Mouse (Mus musculus) midbrain, postnatal 0 days (tissue): ENCODE measurements at regions not wholly inside any gene's neighbourhood (a gene's known extent, or its start where the extent isn't known, plus 50 kb on each side); places are given as distances from the start of the nearest gene placed in this dataset.

Experiments used
- ATAC-seq: fragments of 200-750 bp; cut with Nextera tagmentation; 2 replicates; pipeline ENCODE4 v1.8.0; 2017; ENCODE audit warnings: moderate number of reproducible peaks, mild to moderate bottlenecking, moderate TSS enrichment, moderate library complexity; ENCODE audit not compliant: low FRiP score
- DNase-seq: peaks from one replicate; pipeline ENCODE4 v3.0.0-alpha.2; 2015; ENCODE audit warnings: low spot score
- H3K27ac ChIP-seq: fragments of 300-500 bp; sonication (generic); 2 replicates; pipeline ENCODE4 v1.5.1; 2014; ENCODE audit warnings: low read depth, mild to moderate bottlenecking, low read length, mixed read lengths
- H3K27me3 ChIP-seq: fragments of 300-500 bp; sonication (generic); 2 replicates; pipeline ENCODE4 v1.6.1; 2014; ENCODE audit warnings: low read length, control low read depth, mixed read lengths; ENCODE audit not compliant: insufficient read depth
- H3K36me3 ChIP-seq: fragments of 300-500 bp; sonication (generic); 2 replicates; pipeline ENCODE4 v1.6.1; 2014; ENCODE audit warnings: low read length, control low read depth, mixed read lengths; ENCODE audit not compliant: insufficient read depth
- H3K4me1 ChIP-seq: fragments of 300-500 bp; sonication (generic); 2 replicates; pipeline ENCODE4 v1.6.1; 2014; ENCODE audit warnings: mild to moderate bottlenecking, control low read depth, antibody characterized with exemption, low read length, mixed read lengths; ENCODE audit not compliant: insufficient read depth
- H3K4me2 ChIP-seq: fragments of 300-500 bp; sonication (generic); 2 replicates; pipeline ENCODE4 v1.6.1; 2014; ENCODE audit warnings: low read depth, mild to moderate bottlenecking, low read length, mixed read lengths; ENCODE audit not compliant: poor library complexity, severe bottlenecking
- H3K4me3 ChIP-seq: fragments of 300-500 bp; sonication (generic); 2 replicates; pipeline ENCODE4 v1.5.1; 2014; ENCODE audit warnings: low read depth, mild to moderate bottlenecking, low read length, moderate library complexity
- H3K9ac ChIP-seq: fragments of 300-500 bp; sonication (generic); replicated peaks from 2 replicates; pipeline ENCODE4 v1.6.1; 2014; ENCODE audit warnings: mild to moderate bottlenecking, low read length, moderate library complexity, mixed read lengths; ENCODE audit not compliant: poor library complexity, severe bottlenecking
- H3K9me3 ChIP-seq: fragments of 300-500 bp; sonication (generic); 2 replicates; pipeline ENCODE4 v1.6.1; 2016; ENCODE audit warnings: low read length, control low read depth
- CTCF ChIP-seq: IDR thresholded peaks from 2 replicates; pipeline ENCODE4 v1.5.1; 2016; ENCODE audit warnings: antibody characterized with exemption, mild to moderate bottlenecking
- WGBS: fragments of 180-500 bp; shearing (Covaris S2); extraction: QIAGEN DNeasy Blood & Tissue Kit; methylation state at CpG from one replicate; pipeline ENCODE4 v1.1.7; 2014; 5-methylcytosine and 5-hydroxymethylcytosine counted together

DNA sequence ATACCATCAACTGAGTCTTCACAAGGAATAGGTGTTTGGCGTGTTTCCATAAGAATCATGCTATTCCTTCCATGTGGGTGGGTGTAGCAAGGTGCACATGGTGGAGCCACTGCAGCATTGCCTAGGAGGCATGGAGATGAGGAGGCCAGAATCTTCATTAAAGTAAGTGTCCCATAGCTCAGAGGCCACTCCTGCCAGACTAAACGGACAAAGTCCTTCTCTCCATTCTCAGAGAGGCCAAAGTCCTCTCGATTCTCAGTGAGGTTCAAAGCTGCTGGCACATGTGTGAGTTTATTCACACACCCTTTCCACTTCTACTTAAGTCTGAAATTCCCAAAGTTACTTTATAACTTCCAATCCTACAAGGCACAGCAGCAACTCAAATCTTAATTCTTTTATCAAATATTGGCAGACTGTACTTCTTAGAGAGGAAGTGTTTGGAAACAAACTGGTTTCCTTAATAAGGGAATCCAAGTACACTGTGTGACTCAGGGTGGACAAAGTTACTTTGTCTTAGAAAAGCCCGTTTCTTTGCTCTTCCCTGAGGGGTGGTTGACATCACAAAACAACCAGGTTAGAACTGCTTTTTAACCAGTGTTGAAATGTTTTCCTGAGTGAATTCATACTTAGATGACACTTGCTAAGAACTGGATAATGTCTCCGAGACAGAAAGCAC, 69.2 kb upstream of the Thbs1 start:
- H3K27ac ChIP-seq: no peak overlapping the region
- ATAC-seq (no peak), DNase-seq (no peak)
- no peaks in the 10 kb centered on the region for H3K27me3 ChIP-seq
- TF ChIP-seq CTCF: no peak
- H3K36me3 ChIP-seq: no peaks in the 10 kb centered on the region
- H3K9ac ChIP-seq: no peak overlapping the region
- WGBS: 82% methylated on average over 5 of the region's 5 CpGs
- H3K4me1 ChIP-seq: no peaks in the 10 kb centered on the region
- no peak overlapping the region for H3K4me3 ChIP-seq
- H3K4me2 ChIP-seq: no peak overlapping the region
- no peaks in the 10 kb centered on the region for H3K9me3 ChIP-seq

DNA sequence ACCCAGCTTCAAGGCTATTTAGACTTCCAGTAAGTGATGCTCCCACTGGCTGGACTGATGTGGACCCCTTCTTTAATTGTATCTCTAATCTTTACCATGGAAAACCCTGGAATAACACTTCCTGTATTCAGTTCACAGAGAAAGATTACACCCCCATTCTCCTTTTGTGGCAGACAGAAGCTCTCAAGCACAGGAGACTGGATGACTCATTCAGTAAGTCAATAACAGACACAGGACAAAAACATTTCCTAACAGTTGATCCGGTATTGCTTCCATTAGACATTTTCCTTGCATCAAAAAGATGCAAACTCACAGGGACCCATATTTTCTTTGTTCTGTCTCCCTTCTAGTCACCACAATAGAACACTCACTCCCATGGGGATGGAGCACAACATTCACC, 67.0 kb upstream of the Thbs1 start:
- 82% methylated on average over 1 of the region's 1 CpGs for WGBS
- Histone ChIP-seq H3K9ac (no peak overlapping the region), H3K9me3 (no peaks in the 10 kb centered on the region), H3K27ac (no peak overlapping the region), H3K36me3 (no peaks in the 10 kb centered on the region), H3K4me2 (no peak overlapping the region), H3K4me3 (no peak overlapping the region), H3K4me1 (no peaks in the 10 kb centered on the region), H3K27me3 (no peaks in the 10 kb centered on the region)
- no peak for ATAC-seq
- no peak for TF ChIP-seq CTCF
- no peak for DNase-seq

DNA sequence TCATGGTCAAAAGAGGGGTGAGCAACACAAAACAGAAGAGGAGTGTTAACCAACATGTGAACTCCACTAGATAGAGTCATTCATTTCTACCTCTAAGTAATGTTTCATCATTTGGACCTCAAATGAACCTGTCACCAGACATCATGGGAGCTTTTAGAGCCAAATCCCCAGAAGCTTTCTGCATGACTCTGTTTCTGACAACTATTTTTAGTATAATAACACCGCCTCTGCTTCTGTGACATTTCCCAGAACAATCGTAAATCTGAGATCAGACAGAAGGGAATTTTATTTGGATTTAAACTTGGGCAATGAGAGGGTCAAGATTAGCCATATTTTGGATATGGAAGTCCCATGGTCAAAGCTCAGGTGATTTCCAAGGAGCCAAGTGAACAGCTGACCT, 61.4 kb upstream of the Thbs1 start:
- no peak overlapping the region for H3K9ac ChIP-seq
- no peak for ATAC-seq
- no peaks in the 10 kb centered on the region for H3K36me3 ChIP-seq
- H3K27me3 ChIP-seq: no peaks in the 10 kb centered on the region
- 84% methylated on average over 2 of the region's 2 CpGs for WGBS
- no peaks in the 10 kb centered on the region for H3K4me1 ChIP-seq
- no peaks in the 10 kb centered on the region for H3K9me3 ChIP-seq
- no peak overlapping the region for H3K4me3 ChIP-seq
- no peak for TF ChIP-seq CTCF
- no peak overlapping the region for H3K27ac ChIP-seq
- DNase-seq: no peak
- H3K4me2 ChIP-seq: no peak overlapping the region

GRCm38 (mm10) chr2:118051610-118052009, 60.1 kb upstream of the Thbs1 start:
- ATAC-seq: no peak
- 94% methylated on average over 3 of the region's 3 CpGs for WGBS
- no peak overlapping the region for H3K27ac ChIP-seq
- H3K4me2 ChIP-seq: no peak overlapping the region
- no peaks in the 10 kb centered on the region for H3K36me3 ChIP-seq
- no peak for DNase-seq
- no peaks in the 10 kb centered on the region for H3K9me3 ChIP-seq
- no peak overlapping the region for H3K4me3 ChIP-seq
- H3K4me1 ChIP-seq: no peaks in the 10 kb centered on the region
- no peaks in the 10 kb centered on the region for H3K27me3 ChIP-seq
- no peak for TF ChIP-seq CTCF
- no peak overlapping the region for H3K9ac ChIP-seq

- Histone ChIP-seq H3K9ac (no peak overlapping the region), H3K27ac (no peak overlapping the region), H3K9me3 (no peaks in the 10 kb centered on the region), H3K27me3 (no peaks in the 10 kb centered on the region), H3K4me1 (no peaks in the 10 kb centered on the region), H3K4me2 (no peak overlapping the region), H3K36me3 (no peaks in the 10 kb centered on the region), H3K4me3 (no peak overlapping the region)
- DNase-seq (no peak), ATAC-seq (no peak)
- TF ChIP-seq CTCF: no peak
- WGBS: 94% methylated on average over 4 of the region's 4 CpGs
These were observed 58.2 kb upstream of the Thbs1 start for GRCm38 (mm10) chr2:118053512-118053911.

DNA sequence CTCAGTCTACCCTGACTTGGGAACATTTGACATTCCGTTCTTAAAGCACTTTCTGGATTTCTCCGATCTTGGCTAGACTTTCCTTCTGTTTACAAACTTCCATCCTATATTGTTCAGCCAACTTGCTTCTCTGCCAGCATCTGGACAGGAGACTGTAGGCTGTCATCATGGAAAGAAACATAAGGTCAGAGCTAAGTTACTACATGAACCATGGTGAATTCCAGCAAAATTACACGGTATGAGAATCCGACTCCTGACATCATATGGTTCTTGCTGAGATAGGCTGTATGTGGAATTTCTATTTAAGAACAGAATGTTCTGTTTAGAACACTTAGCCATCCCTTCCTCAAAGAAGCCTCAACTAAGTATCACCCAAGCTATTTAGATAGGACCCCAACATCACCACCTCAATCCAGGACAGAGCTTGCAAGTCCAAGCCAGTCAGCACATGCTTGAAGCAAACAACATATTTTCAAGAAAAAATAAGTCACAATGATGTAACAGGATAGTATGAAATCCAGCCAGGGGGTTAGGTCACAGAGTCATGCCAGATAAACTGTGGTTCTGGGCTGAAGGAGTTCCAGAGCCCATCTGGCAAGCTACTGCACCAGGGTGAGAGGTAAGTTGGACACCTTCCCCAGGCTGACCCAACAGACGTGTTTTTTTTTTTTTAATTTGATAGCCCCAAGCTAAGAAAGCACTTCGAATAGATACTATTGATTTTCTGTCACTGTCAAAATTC, 52.9 kb upstream of the Thbs1 start:
- Histone ChIP-seq H3K4me2 (no peak overlapping the region), H3K9me3 (no peaks in the 10 kb centered on the region), H3K27me3 (no peaks in the 10 kb centered on the region), H3K4me3 (no peak overlapping the region), H3K36me3 (no peaks in the 10 kb centered on the region), H3K4me1 (peaks cover 4% of the 10 kb centered on the region; the same call in 1 of the 2 replicates), H3K9ac (no peak overlapping the region), H3K27ac (no peak overlapping the region)
- 87% methylated on average over 6 of the region's 6 CpGs for WGBS
- ATAC-seq: no peak
- no peak for TF ChIP-seq CTCF
- DNase-seq: no peak
